Mouse (Mus musculus) gonadal fat pad, adult 2 months (tissue): ENCODE data around the gene Iqgap3. TPM values are rescaled to one million over a fixed set of nuclear protein-coding genes. Genes with fewer than 3 reads are reported as not detected.
A peak's percentile ranks its signal among the peaks of the same experiment; 100 is the strongest.

ENCODE experiments used
- DNase-seq: peaks from one replicate; pipeline ENCODE4 v3.0.0-alpha.2; 2012; ENCODE audit warnings: low read depth
- polyA plus RNA-seq: library from polyadenylated mRNA; depleted of rRNA; stranded (reverse); fragments of >200 nt; gene quantifications from 2 replicates; pipeline ENCODE4 v1.2.3, GENCODE M21; 2012

Iqgap3 gene
- polyA plus RNA-seq, 1 experiment, result 2.0 TPM

DNA sequence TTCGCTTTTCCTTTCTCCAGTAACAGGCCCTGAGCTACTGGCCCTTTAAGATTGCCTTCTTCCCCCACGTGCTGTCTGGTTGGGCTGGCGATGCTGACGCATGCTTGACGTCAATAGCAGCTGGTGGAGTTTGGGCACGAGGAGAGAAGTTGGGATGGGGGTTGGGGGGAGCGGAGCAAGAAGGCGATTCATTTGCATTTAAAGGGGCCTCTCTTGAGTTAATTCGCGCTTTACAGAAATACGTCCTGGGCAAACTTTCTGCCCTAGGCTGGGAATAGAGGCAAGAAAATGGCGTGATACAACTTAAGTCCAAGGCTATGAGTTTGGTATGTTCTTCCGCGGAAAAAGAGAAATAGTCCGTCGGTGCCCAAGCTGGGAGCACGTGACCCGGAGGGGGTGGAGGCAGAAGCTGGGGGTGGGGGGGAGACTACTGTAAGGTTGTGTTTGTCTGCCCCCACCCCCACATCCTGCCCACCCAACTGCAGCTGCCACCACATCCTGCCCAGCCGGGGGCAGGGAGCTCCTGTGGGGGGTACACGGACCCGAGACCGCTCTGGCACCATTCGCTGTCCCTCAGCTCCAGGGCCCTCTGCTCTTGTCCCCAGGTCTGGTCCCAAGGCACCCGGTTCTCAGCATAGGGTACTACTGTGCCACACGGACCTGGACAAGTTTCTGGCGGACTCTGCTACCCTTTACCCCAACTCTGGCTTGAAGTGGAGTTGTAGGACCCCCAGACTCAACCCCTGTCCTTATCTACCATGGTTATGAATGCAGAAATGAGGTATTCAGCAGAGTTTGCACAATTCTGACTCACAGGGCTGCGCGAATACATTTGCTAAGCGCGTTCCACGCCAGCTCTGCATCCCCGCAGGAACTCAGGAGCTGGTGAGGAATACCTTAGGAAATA lies 56.8 kb downstream of the Iqgap3 start:
- peak; percentile 92 for DNase-seq

- no peak for DNase-seq
These were observed 57.7 kb downstream of the Iqgap3 start for GRCm38 (mm10) chr3:88139243-88140177.

DNA sequence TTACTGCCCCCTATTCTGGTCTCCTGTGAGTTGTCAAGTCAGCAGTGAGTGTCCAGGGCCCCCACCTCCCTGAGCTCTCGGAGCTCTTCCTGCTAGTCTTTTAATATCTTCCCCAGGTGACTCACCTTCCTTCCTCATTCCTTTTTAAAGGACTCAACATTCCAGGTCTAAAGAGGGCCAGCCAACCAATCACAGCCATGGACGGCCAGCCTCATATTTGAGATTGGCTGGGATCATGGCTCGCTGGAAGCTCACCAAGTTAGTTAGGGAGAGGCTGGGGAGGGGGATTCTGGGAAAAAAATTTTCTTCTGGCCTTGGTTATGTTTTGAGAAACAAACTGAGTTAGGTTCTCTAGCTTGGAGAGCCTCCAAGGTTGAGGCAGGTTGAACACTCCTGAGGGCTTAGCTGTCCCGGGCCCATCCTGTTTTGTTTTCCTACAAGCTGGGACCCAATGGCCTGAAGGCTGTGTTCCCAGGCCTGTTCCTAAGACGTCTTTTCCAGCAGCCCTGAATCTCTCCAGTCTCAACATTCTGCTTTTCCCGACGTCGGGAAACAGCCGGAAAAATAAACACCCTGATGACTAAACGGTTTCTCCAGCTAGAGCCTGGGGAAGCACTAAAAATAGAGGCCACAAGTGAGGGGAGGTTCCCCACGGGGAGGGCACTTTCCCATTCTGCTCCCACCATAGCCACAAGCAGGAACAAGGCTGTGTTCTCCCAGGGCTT lies 58.6 kb downstream of the Iqgap3 start:
- DNase-seq, result no peak

DNA sequence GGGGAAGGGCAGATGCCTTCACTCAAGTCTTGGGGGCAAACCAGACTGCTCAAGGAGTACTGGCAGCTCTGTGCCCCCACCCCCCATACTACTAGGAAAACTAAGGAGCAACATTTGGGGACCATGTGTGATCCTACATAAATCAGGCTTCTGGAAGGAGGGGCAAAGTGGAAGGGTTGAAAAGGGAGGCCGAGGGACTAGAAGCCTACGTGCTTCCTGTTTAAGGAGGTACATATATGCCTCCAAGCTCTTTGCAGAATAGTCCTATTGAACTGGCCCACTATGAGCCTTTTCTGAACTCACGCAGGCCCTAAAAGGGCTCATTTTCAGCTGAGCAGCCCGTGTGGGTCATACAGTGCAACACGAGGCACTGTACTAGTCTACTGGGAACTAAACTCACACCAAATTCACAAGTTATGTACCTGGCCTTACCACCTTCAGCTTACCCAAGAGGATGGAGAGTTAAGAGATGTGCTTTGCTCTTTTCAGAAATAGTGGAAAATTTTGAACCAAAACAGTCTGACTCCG lies 59.2 kb downstream of the Iqgap3 start:
- no peak for DNase-seq

GRCm38 (mm10) chr3:88141439-88141786 lies 59.6 kb downstream of the Iqgap3 start:
- DNase-seq, result no peak

DNA sequence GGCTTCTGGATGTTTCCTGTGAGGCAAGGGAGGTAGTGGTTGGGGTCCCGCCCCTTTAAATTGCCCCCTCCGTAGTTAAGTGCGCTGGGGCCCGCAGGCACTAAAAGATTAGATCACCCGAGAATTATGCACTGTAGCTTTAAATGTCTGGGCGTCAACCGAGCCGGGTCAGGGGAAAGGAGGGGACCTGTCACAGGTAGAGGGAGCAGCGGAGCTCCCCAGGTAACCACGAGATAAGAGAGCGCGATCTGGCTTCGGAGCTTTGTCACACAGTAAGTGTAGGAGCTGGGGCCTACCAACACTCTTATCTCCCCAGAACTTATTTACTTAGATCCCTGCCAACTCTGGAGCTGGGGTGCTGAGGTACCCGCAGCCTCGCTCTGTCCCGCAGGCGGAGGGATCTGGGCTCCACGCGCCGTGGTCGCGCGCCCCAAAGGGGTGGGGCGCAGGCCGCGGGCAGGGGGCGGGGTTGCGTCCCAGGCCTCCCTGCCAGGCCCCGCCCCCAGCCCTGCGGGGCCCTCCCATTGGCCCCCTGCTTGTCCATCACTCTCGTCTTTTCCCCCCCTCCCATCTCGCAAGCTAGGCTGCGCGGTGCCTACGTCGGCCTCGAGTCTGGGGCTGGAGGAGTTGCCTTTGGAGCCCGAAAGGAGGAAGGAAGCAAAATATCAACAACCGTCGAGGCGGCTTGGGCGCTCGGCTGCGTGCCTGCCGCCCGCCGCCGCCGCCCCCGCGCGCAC lies 60.2 kb downstream of the Iqgap3 start, which contains the start of gene Mef2d:
TSS of gene Mef2d (plus strand) at position 586 of the 737 bp plus-strand sequence.
- DNase-seq, result no peak

GRCm38 (mm10) chr3:88142546-88142915 lies 60.8 kb downstream of the Iqgap3 start:
- no peak for DNase-seq

- DNase-seq, result no peak
These were observed 61.4 kb downstream of the Iqgap3 start for GRCm38 (mm10) chr3:88142916-88143771.

GRCm38 (mm10) chr3:88143961-88144486 lies 62.3 kb downstream of the Iqgap3 start:
- DNase-seq, result no peak

DNA sequence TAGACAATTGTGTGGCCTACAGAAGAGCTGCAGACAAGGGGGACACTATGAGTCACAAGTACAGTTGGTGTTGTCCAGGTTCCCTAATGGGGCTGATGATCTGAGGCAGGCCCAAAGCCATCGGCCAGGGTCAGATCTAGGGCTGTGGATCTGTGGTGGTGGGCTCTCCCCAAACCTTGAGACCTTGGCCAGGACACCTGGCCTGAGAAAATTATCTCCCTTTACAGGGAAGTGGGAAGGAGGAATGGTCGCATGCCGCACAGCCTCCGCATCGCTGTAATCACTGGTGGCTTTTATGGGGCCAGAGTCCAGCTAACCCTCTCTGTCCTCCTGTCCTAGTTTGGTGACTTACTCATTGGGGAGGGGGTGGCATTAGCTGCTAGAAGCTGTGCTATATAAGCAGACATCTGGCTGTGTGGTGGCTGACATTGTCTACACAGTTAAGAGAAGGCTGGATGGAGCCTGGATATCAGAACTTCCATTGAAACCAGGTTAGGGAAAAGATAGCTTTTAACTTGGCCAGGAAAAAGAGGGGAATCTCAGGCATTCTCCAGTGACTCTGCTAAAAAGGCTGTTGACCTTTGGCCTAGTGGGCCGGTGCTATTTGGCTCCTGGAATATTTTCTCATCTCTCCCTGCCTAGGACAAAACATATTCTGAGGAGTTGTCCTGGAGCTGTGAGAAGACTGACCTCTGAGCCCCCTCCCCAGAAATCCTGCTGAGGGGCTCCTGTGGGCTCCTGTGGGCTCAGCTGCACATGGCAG lies 63.1 kb downstream of the Iqgap3 start:
- DNase-seq, result no peak

GRCm38 (mm10) chr3:88145411-88145782 lies 63.6 kb downstream of the Iqgap3 start:
- DNase-seq, result no peak

- DNase-seq, result no peak
These were observed 64.2 kb downstream of the Iqgap3 start for GRCm38 (mm10) chr3:88145952-88146351.

DNA sequence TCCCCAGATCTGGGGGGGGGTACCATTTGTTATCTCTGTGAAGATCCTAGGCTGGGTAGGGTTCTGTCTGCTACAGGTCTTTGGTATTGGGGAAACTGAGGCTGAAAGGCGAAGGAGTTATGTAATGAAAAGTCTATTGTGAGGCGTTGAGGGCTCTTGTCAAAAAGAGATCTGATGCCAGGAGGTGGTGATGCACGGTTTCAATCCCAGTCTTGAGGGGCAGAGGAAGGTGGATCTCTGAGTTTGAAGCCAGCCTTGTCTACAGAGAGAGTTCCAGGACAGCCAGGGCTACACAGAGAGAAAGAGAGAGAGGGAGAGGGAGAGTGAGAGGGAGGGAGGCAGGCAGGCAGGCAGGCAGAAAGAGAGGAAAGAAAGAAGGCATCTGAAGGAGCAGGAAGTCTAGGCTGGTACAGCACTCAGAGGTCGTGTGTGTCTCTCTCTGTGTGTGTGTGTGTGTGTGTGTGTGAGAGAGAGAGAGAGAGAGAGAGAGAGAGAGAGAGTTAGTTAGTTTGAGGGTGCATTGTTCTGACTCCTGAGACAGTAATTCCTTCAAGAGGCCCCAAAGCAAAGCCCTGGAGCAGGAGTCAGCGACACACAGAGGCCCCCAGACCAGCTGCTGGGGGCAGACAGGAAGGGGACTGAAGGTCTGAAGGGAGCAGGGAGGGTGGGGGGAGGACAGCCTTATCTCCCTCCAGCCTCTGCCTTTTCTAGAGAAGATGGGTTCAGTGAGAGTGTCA lies 64.8 kb downstream of the Iqgap3 start:
- DNase-seq, result no peak

DNA sequence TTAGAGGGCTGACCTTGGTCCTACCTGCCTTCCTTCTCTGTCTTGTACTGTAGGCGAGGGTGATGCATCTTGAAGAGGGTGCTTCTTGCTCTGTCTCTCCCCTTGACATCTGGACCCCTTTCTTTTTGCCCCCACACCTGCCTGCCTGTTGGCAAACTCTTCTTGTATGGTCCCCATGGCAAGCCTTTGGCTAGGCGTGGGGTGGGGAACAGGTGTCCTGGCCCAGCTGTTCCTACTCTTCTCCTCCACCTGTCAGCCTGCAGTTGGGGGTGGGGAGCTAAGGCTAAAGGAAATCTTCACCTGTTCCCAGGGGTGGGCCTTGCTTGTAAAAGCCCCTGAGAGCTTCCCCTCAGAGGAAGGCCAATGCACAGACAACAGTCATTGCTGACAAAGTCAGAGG lies 65.7 kb downstream of the Iqgap3 start:
- DNase-seq, result no peak

GRCm38 (mm10) chr3:88147866-88148265 lies 66.1 kb downstream of the Iqgap3 start:
- DNase-seq, result no peak

- DNase-seq, result no peak
These were observed 66.6 kb downstream of the Iqgap3 start for GRCm38 (mm10) chr3:88148354-88148753.

DNA sequence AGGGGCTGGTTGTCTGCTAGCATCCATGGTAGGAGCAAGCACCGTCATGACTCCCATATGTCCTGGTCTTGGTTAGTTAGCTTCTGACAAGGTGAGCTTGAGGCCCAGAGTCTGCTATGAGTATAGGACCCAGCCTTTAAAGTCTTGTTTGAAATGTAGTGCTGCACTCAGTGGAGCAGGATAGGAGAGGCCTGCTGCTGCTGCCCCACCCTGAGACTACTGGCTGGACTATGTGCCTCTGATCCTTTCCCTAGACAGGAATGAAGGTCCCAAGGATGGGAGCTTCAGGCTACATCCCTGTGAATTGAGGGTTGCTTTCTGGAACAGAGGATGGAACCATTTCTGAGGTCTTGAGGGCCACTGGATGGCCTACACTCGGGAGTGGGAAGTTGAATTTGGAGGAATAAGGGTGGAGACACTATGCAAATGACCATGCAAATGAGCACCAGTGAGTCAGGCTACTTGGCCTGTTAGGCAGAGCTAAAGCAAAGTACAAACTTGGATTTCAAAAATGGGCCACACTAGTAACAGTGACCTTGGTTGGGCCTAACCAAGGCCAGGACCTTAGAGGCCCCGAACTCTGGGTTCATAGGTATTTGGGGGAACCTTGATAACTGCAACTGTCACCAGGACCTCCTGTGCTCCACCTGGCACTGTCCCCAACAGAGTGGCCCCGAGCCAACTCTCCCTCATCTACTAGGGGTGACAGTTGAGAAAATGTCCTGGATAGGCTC lies 67.2 kb downstream of the Iqgap3 start:
- no peak for DNase-seq
